Mouse (Mus musculus) bone marrow, adult 2 months (tissue): ENCODE data around the gene Chst3.

ENCODE experiments used
- CTCF ChIP-seq: fragments of 200-500 bp; IDR thresholded peaks from 2 replicates; pipeline ENCODE4 v1.5.1; 2011; ENCODE audit warnings: low read length, control low read depth; ENCODE audit not compliant: control insufficient read depth, insufficient read depth
- POLR2A ChIP-seq: fragments of 200-500 bp; IDR thresholded peaks from 2 replicates; pipeline ENCODE4 v1.6.1; 2011; ENCODE audit warnings: low read depth, mild to moderate bottlenecking, control low read depth, low read length, borderline replicate concordance; ENCODE audit not compliant: control insufficient read depth

DNA sequence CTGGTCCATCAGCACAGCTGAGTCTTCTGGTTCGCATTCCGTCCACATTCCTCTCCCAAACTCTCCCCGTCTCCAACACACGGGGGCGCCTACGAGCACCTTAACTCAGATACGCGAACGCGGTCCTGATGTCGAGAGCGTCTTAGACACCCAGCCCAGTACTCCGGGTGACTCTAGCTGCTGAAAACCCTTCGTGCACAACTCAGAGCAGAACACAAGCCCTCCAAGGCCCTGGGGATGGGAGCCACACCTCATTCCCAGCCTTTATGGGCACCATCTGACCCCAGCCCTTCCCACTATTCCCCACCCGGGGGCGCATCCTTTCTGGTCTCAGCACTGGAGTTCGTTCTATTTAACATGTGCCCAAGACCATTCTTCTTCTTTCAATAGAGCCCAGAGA is 27.3 kb downstream of the Chst3 start:
- TF ChIP-seq CTCF: peak; percentile 75
- no peak for TF ChIP-seq POLR2A
